Mouse (Mus musculus): ENCODE data around the gene Klk6.

GRCm38 (mm10) chr7:43788096-43788495 is 36.2 kb upstream of the Klk6 start:
- no peak for TF ChIP-seq CTCF (IDR thresholded peaks at IDR 0.05; ENCODE audit: extremely low read depth, insufficient read depth, insufficient read length, insufficient replicate concordance)
- TF ChIP-seq POLR2A (IDR thresholded peaks at IDR 0.05; ENCODE audit: low read depth, low read length) = no peak

Data from spleen, adult 2 months (tissue).